Mouse (Mus musculus) naive thymus-derived CD4-positive, alpha-beta T cell, adult 5 months (primary cell): ENCODE data around the gene Olfr187. TPM values are rescaled to one million over a fixed set of nuclear protein-coding genes. Genes with fewer than 3 reads are reported as not detected.

Experiments used
- polyA plus RNA-seq: library from polyadenylated mRNA; unstranded; fragments of 100-300 nt; shearing (Covaris generic); gene quantifications from one replicate; pipeline ENCODE4 v1.2.1, GENCODE M21; 2017

The Olfr187 gene
- not detected for polyA plus RNA-seq

GRCm38 (mm10) chr16:59039710-59040109 is at the start of gene Olfr187:
Gene Olfr187, minus strand, starts transcription at chr16:59039767.

GRCm38 (mm10) chr16:59077905-59078304 is 38.3 kb upstream of the Olfr187 start, which contains the start of gene Olfr190:
Gene Olfr190, minus strand, starts transcription at chr16:59078005.

GRCm38 (mm10) chr16:59030191-59030590 is 9.4 kb downstream of the Olfr187 start, which contains the start of gene Olfr186:
Gene Olfr186, minus strand, starts transcription at chr16:59030291.

GRCm38 (mm10) chr16:58995057-58995456 is 44.5 kb downstream of the Olfr187 start, which contains the start of gene Olfr183:
Gene Olfr183, plus strand, starts transcription at chr16:58995357.

Other genes with a start within 250 kb of the Olfr187 start
- 0.29 TPM for gene Olfr173, start 239.5 kb downstream of the Olfr187 start, polyA plus RNA-seq
- not detected for gene Olfr175-ps1, start 213.0 kb downstream of the Olfr187 start, polyA plus RNA-seq
- gene Olfr177, start 165.0 kb downstream of the Olfr187 start, polyA plus RNA-seq = not detected
- not detected for gene Olfr178, start 147.7 kb downstream of the Olfr187 start, polyA plus RNA-seq
- not detected for gene Olfr181, start 111.0 kb downstream of the Olfr187 start, polyA plus RNA-seq
- not detected for gene Olfr180, start 110.4 kb downstream of the Olfr187 start, polyA plus RNA-seq
- 0.15 TPM for gene Olfr183, start 44.4 kb downstream of the Olfr187 start, polyA plus RNA-seq
- not detected for gene Olfr186, start 9.5 kb downstream of the Olfr187 start, polyA plus RNA-seq
- 0.15 TPM for gene Olfr190, start 38.2 kb upstream of the Olfr187 start, polyA plus RNA-seq
- not detected for gene Olfr191, start 50.1 kb upstream of the Olfr187 start, polyA plus RNA-seq
- gene Olfr193, start 72.1 kb upstream of the Olfr187 start, polyA plus RNA-seq = not detected
- gene Olfr194, start 81.3 kb upstream of the Olfr187 start, polyA plus RNA-seq = not detected
- gene Olfr195, start 107.3 kb upstream of the Olfr187 start, polyA plus RNA-seq = not detected
- gene Olfr196, start 130.7 kb upstream of the Olfr187 start, polyA plus RNA-seq = 0.67 TPM
- not detected for gene Olfr198, start 163.8 kb upstream of the Olfr187 start, polyA plus RNA-seq
- gene Olfr199, start 180.0 kb upstream of the Olfr187 start, polyA plus RNA-seq = not detected
- gene Olfr201, start 232.9 kb upstream of the Olfr187 start, polyA plus RNA-seq = not detected
- gene Olfr202, start 247.0 kb upstream of the Olfr187 start, polyA plus RNA-seq = not detected